Mouse (Mus musculus) MEL (cell line): ENCODE measurements around the gene Tyw5. TPM values are rescaled to one million over a fixed set of nuclear protein-coding genes. Genes with fewer than 3 reads are reported as not detected.

ENCODE experiments used
- DNase-seq: peaks from one replicate; pipeline ENCODE4 v3.0.0; 2011; ENCODE audit warnings: low read depth, low spot score
- H3K27ac ChIP-seq: 2 replicates; pipeline ENCODE4 v1.5.1; 2012; ENCODE audit warnings: low read depth, mild to moderate bottlenecking, control low read depth, low read length, moderate library complexity; ENCODE audit not compliant: control insufficient read depth
- H3K27me3 ChIP-seq, 2 experiments: fragments of 150-350 bp in 1 of 2; sonication (generic) in 1 of 2; 2 replicates each; pipeline ENCODE4 v1.6.1; 2012; ENCODE audit warnings: low read length in 2 of 2, mild to moderate bottlenecking in 2 of 2, improper control_type of control experiment in 1 of 2, moderate library complexity in 1 of 2; ENCODE audit not compliant: insufficient read depth in 2 of 2, control insufficient read depth in 1 of 2
- H3K36me3 ChIP-seq, 2 experiments: 2 replicates each; pipeline ENCODE4 v1.6.1; 2012 to 2014; ENCODE audit warnings: low read length in 2 of 2, improper control_type of control experiment in 1 of 2, inconsistent platforms in 1 of 2, mild to moderate bottlenecking in 1 of 2; ENCODE audit not compliant: insufficient read depth in 2 of 2, control insufficient read depth in 1 of 2
- H3K4me1 ChIP-seq, 2 experiments: fragments of 150-350 bp in 1 of 2; sonication (generic) in 1 of 2; 2 replicates each; pipeline ENCODE4 v1.6.1; 2012; ENCODE audit warnings: low read length in 2 of 2, improper control_type of control experiment in 1 of 2, mild to moderate bottlenecking in 1 of 2; ENCODE audit not compliant: insufficient read depth in 2 of 2, control insufficient read depth in 1 of 2
- H3K4me3 ChIP-seq, 2 experiments: fragments of 150-350 bp in 1 of 2; sonication (generic) in 1 of 2; 2 replicates each; pipeline ENCODE4 v1.5.1; 2012; ENCODE audit warnings: low read depth in 2 of 2, low read length in 2 of 2, mild to moderate bottlenecking in 2 of 2, moderate library complexity in 2 of 2, control low read depth in 1 of 2, improper control_type of control experiment in 1 of 2; ENCODE audit not compliant: control insufficient read depth in 1 of 2, insufficient read depth in 1 of 2
- H3K79me2 ChIP-seq: 2 replicates; pipeline ENCODE4 v1.6.1; 2012; ENCODE audit warnings: mild to moderate bottlenecking, low read length, moderate library complexity; ENCODE audit not compliant: control insufficient read depth, poor library complexity, insufficient read depth
- H3K9ac ChIP-seq: 2 replicates; pipeline ENCODE4 v1.6.1; 2012; ENCODE audit warnings: low read depth, mild to moderate bottlenecking, control low read depth, low read length, moderate library complexity; ENCODE audit not compliant: control insufficient read depth, poor library complexity, severe bottlenecking
- H3K9me3 ChIP-seq: fragments of 150-350 bp; sonication (generic); replicated peaks from 2 replicates; pipeline ENCODE4 v1.6.1; 2012; ENCODE audit warnings: mild to moderate bottlenecking, low read length, improper control_type of control experiment, moderate library complexity; ENCODE audit not compliant: insufficient read depth
- CTCF ChIP-seq, 3 experiments: IDR thresholded peaks in 2 of 3; conservative IDR thresholded peaks in 1 of 3; 2 replicates each; pipeline ENCODE4 v1.5.1; 2011 to 2012; ENCODE audit warnings: low read length in 3 of 3, low read depth in 2 of 3, mild to moderate bottlenecking in 2 of 3, improper control_type of control experiment in 1 of 3, inconsistent platforms in 1 of 3, mixed read lengths in 1 of 3, moderate library complexity in 1 of 3; ENCODE audit not compliant: control insufficient read depth in 1 of 3, insufficient read depth in 1 of 3, poor library complexity in 1 of 3, severe bottlenecking in 1 of 3
- EP300 ChIP-seq, 2 experiments: IDR thresholded peaks; 2 replicates each; pipeline ENCODE4 v1.6.1; 2011; ENCODE audit warnings: improper control_type of control experiment in 2 of 2, low read length in 2 of 2, low read depth in 1 of 2, mild to moderate bottlenecking in 1 of 2
- HCFC1 ChIP-seq: IDR thresholded peaks from 2 replicates; pipeline ENCODE4 v1.6.1; 2012; ENCODE audit warnings: low read depth, mild to moderate bottlenecking, inconsistent platforms, low read length, improper control_type of control experiment, moderate library complexity
- MAFK ChIP-seq: IDR thresholded peaks from 2 replicates; pipeline ENCODE4 v1.6.1; 2011; ENCODE audit warnings: low read depth, mild to moderate bottlenecking, low read length, improper control_type of control experiment, borderline replicate concordance
- MAX ChIP-seq: IDR thresholded peaks from 2 replicates; pipeline ENCODE4 v1.6.1; 2011; ENCODE audit warnings: low read length, improper control_type of control experiment
- MEF2A ChIP-seq: IDR thresholded peaks from 2 replicates; pipeline ENCODE4 v1.6.1; 2014; ENCODE audit warnings: low read depth, mild to moderate bottlenecking, inconsistent platforms, low read length, improper control_type of control experiment; ENCODE audit not compliant: poor library complexity, insufficient replicate concordance, severe bottlenecking; ENCODE audit errors: extremely low read depth
- MXI1 ChIP-seq: IDR thresholded peaks from 2 replicates; pipeline ENCODE4 v1.6.1; 2011; ENCODE audit warnings: mild to moderate bottlenecking, low read depth, low read length, improper control_type of control experiment
- MYB ChIP-seq: IDR thresholded peaks from 2 replicates; pipeline ENCODE4 v1.6.1; 2011; ENCODE audit warnings: mild to moderate bottlenecking, low read depth, low read length, improper control_type of control experiment
- NELFE ChIP-seq: IDR thresholded peaks from 2 replicates; pipeline ENCODE4 v1.6.1; 2011; ENCODE audit warnings: low read depth, low read length, improper control_type of control experiment
- NRF1 ChIP-seq: IDR thresholded peaks from 2 replicates; pipeline ENCODE4 v1.6.1; 2014; ENCODE audit warnings: low read depth, mild to moderate bottlenecking, inconsistent platforms, low read length, improper control_type of control experiment, moderate library complexity; ENCODE audit not compliant: poor library complexity, insufficient read depth, severe bottlenecking
- SIN3A ChIP-seq: IDR thresholded peaks from 2 replicates; pipeline ENCODE4 v1.6.1; 2012; ENCODE audit warnings: low read length, improper control_type of control experiment, inconsistent platforms
- TCF12 ChIP-seq: IDR thresholded peaks from 2 replicates; pipeline ENCODE4 v1.6.1; 2014; ENCODE audit warnings: low read depth, mild to moderate bottlenecking, inconsistent platforms, low read length, improper control_type of control experiment, moderate library complexity
- USF2 ChIP-seq, 2 experiments: IDR thresholded peaks; 2 replicates each; pipeline ENCODE4 v1.6.1; 2011 to 2012; ENCODE audit warnings: improper control_type of control experiment in 2 of 2, low read length in 2 of 2, borderline replicate concordance in 1 of 2, inconsistent platforms in 1 of 2, low read depth in 1 of 2, mild to moderate bottlenecking in 1 of 2; ENCODE audit not compliant: insufficient read depth in 1 of 2
- ZKSCAN1 ChIP-seq: IDR thresholded peaks from 2 replicates; pipeline ENCODE4 v1.6.1; 2012; ENCODE audit warnings: low read depth, mild to moderate bottlenecking, inconsistent platforms, low read length, improper control_type of control experiment, moderate library complexity
- polyA plus RNA-seq, 2 experiments: library from polyadenylated mRNA; stranded (reverse) in 1 of 2; unstranded in 1 of 2; fragments of >175 nt in 1 of 2; fragments of >200 nt in 1 of 2; gene quantifications; 2 replicates each; pipeline versions ENCODE4 v1.2.1 to v1.2.4; 2012; ENCODE audit warnings: low replicate concordance in 2 of 2, low read depth in 1 of 2; ENCODE audit not compliant: insufficient read length in 2 of 2, insufficient read depth in 1 of 2, missing spikeins in 1 of 2
- total RNA-seq: library from RNA; depleted of rRNA; stranded (reverse); fragments of 300-350 nt; gene quantifications from 2 replicates; pipeline ENCODE4 v1.2.3, GENCODE M21; 2012

The Tyw5 gene
- total and polyA plus RNA-seq, 3 experiments: 15.8 to 18.5 TPM; not detected in 1

DNA sequence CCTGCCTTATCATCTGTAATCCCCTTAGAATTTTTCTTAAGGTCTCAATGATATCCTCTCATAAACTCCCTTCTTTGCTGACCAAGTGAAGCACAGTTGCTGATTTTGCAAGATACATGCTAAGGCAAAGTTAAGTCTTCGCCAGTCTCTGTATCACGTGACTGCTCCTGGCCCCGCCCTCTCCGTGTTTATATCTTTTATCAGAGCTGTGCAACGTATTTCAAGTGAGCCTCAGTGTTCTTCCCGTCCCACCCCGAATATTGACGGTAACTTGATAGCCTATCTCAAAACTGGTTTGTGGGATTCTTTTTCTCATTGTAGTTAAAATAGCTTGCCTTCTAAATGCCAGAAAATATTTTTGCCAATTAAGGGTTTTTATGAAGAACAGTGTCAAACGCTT, 29.5 kb upstream of the Tyw5 start (continued):
- TF ChIP-seq ZKSCAN1: no peak
- TF ChIP-seq NELFE: no peak
- no peak for TF ChIP-seq MYB
- peak; percentile 50; the same call in 1 of the 2 replicates for TF ChIP-seq TCF12
- peak; percentile 59 to 83; a peak in 3 of 4 replicates for TF ChIP-seq USF2 (IDR thresholded peaks at IDR 0.05; ENCODE audit: borderline replicate concordance in 1 of 2, insufficient read depth in 1 of 2, low read depth in 1 of 2, low read length in 2 of 2)
- TF ChIP-seq MXI1: peak; percentile 45; the same call in 1 of the 2 replicates
- TF ChIP-seq HCFC1: peak; percentile 58; the same call in 1 of the 2 replicates
- no peak for TF ChIP-seq NRF1
- TF ChIP-seq MAFK: no peak; the same call in 1 of the 2 replicates

DNA sequence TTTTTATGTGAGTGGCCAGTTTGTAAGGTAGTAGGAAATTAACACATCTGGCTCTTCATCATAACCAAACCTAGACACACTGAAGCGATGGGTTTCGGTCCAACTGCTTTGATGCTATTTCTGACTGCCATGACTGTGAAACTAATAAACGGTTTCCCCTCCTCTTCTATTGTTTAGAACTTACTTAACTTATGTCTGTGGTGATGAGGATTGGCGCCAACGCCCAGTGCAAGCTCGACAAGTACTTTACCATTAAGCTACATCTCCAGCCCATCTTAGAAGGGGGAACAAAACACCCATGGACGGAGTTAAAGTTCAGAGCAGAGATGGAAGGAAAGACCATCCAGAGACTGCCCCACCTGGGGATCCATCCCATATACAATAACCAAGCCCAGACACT, 26.2 kb upstream of the Tyw5 start:
- TF ChIP-seq CTCF (IDR thresholded peaks at IDR 0.05 in 2 of 3, conservative IDR thresholded peaks at IDR 0.05 in 1 of 3; ENCODE audit: control insufficient read depth in 1 of 3, insufficient read depth in 1 of 3, low read depth in 2 of 3, low read length in 3 of 3, poor library complexity in 1 of 3, severe bottlenecking in 1 of 3) (no peak), MAX (no peak), MXI1 (no peak), EP300 (IDR thresholded peaks at IDR 0.05; ENCODE audit: low read depth in 1 of 2, low read length in 2 of 2) (no peak), MEF2A (no peak)
- H3K4me1 ChIP-seq: peaks cover 2 to 17% of the 10 kb centered on the region in 2 experiments; a peak in 3 of 4 replicates
- H3K9ac ChIP-seq: no peak overlapping the region
- no peak for DNase-seq
- H3K27ac ChIP-seq: no peak overlapping the region
- no peak overlapping the region for H3K4me3 ChIP-seq
- H3K79me2 ChIP-seq: no peaks in the 10 kb centered on the region
- H3K9me3 ChIP-seq: no peaks in the 10 kb centered on the region
- peaks cover 0 to 4% of the 10 kb centered on the region in 2 experiments; a peak in 2 of 4 replicates for H3K36me3 ChIP-seq
- H3K27me3 ChIP-seq: no peaks in the 10 kb centered on the region; a peak in 1 of 4 replicates

DNA sequence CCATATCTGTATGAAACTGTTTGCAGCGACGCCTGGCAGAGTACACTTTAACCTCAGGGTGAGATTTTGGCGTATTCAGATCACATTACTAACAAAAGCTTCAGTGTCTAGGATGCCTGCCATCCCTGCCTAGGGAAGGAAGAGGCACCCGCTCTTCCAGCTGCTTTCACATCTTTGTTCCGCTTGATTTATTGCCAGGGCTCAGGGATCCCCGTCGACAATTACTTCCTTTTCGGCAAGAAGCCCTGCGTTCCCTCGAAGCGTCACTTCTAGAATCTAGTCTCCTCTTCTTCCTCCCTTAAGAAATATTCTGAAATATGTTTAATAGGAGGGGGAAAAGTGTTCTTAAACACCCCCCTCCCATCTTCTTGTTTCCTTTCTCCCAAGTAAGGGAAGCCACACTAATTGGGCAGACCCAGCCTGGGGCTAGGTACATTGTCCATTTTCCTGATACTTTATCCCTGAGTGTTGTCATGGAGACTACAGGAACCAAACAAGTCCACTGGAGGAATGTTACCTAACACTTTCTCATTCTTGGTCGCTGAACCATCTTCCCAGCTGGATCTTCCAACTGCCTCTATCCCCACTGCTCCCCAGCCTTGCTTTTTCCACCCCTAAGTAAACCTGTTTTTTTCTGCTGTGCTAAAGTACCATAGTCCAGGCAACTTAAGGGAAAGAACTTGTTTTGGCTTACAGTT, 23.0 kb upstream of the Tyw5 start:
- Histone ChIP-seq H3K9me3 (no peaks in the 10 kb centered on the region), H3K9ac (0 out of 2 replicates have a peak overlapping the region, but pooled peaks have one; percentile 27), H3K27ac (no peak overlapping the region), H3K4me1 (peaks cover 0 to 3% of the 10 kb centered on the region in 2 experiments; a peak in 1 of 4 replicates)
- TF ChIP-seq SIN3A: 0 out of 2 replicates have a peak, but pooled peaks have one; percentile 23
- no peak for TF ChIP-seq USF2 (IDR thresholded peaks at IDR 0.05; ENCODE audit: borderline replicate concordance in 1 of 2, insufficient read depth in 1 of 2, low read depth in 1 of 2, low read length in 2 of 2)
- TF ChIP-seq, all 39 proteins: peak for 1
- Histone ChIP-seq H3K79me2 (no peaks in the 10 kb centered on the region), H3K4me3 (peak overlapping the region; percentile 2 to 35; a peak in 2 of 4 replicates), H3K27me3 (no peaks in the 10 kb centered on the region; a peak in 1 of 4 replicates), H3K36me3 (no peaks in the 10 kb centered on the region; a peak in 1 of 4 replicates)
- peak; percentile 58 for DNase-seq
